Comparison of ENCODE assay signal across 8 mouse cellular contexts in genomic region chr7:73559170-73559852, GRCm38 (mm10). TPM values are rescaled to one million over a fixed set of nuclear protein-coding genes. Genes with fewer than 3 reads are reported as not detected.
DNase-seq lines count a peak whose midpoint lies in the region; ATAC-seq and TF ChIP-seq lines count a peak whose summit lies in the region.

No protein-coding gene starts in this region.

- TF ChIP-seq CTCF in heart, adult 2 months (IDR thresholded peaks at IDR 0.05): no peak

- H3K9me3 ChIP-seq in embryonic facial prominence, embryonic 13.5 days: no peaks in the 10 kb centered on the region
- no peaks in the 10 kb centered on the region for H3K9me3 ChIP-seq in hindbrain, embryonic 16.5 days (ENCODE audit: control insufficient read depth, low read length)
- no peaks in the 10 kb centered on the region for H3K9me3 ChIP-seq in midbrain, embryonic 12.5 days

- H3K36me3 ChIP-seq in heart, adult 2 months (ENCODE audit: control insufficient read depth, insufficient read depth, low read length): peaks cover 10% of the 10 kb centered on the region
- no peaks in the 10 kb centered on the region for H3K36me3 ChIP-seq in embryonic facial prominence, embryonic 13.5 days
- H3K36me3 ChIP-seq in hindbrain, embryonic 16.5 days (ENCODE audit: control insufficient read depth, insufficient read depth, low read length): no peaks in the 10 kb centered on the region
- H3K36me3 ChIP-seq in midbrain, embryonic 12.5 days: no peaks in the 10 kb centered on the region

- ATAC-seq in embryonic facial prominence, embryonic 13.5 days (ENCODE audit: insufficient number of reproducible peaks, insufficient read depth, low FRiP score, low TSS enrichment, low read depth): no peak
- ATAC-seq in hindbrain, embryonic 16.5 days: no peak
- no peak for ATAC-seq in midbrain, embryonic 12.5 days (ENCODE audit: low FRiP score, low read depth)

- 9% methylated on average over 8 of the region's 8 CpGs for WGBS in heart, adult 2 months
- 19% methylated on average over 8 of the region's 8 CpGs for WGBS in embryonic facial prominence, embryonic 13.5 days
- WGBS in hindbrain, embryonic 16.5 days: 32% methylated on average over 8 of the region's 8 CpGs
- WGBS in midbrain, embryonic 12.5 days: 40% methylated on average over 8 of the region's 8 CpGs

- H3K9ac ChIP-seq in heart, adult 2 months (ENCODE audit: low read depth, low read length): peak overlapping the region; percentile 75
- peak overlapping the region; percentile 100 for H3K9ac ChIP-seq in embryonic facial prominence, embryonic 13.5 days
- H3K9ac ChIP-seq in hindbrain, embryonic 16.5 days (ENCODE audit: low read depth, low read length): peak overlapping the region; percentile 65
- peak overlapping the region; percentile 56 for H3K9ac ChIP-seq in midbrain, embryonic 12.5 days (replicated peaks)

- no peaks in the 10 kb centered on the region for H3K27me3 ChIP-seq in heart, adult 2 months (ENCODE audit: control insufficient read depth, insufficient read depth, low read length)
- no peaks in the 10 kb centered on the region for H3K27me3 ChIP-seq in embryonic facial prominence, embryonic 13.5 days
- no peaks in the 10 kb centered on the region for H3K27me3 ChIP-seq in hindbrain, embryonic 16.5 days (replicated peaks; ENCODE audit: control insufficient read depth, insufficient read depth, low read length)
- H3K27me3 ChIP-seq in midbrain, embryonic 12.5 days: no peaks in the 10 kb centered on the region

- DNase-seq in heart, adult 2 months: no peak
- no peak for DNase-seq in heart, postnatal 36 days
- DNase-seq in left cerebral cortex, adult 11 months (ENCODE audit: low spot score): no peak
- no peak for DNase-seq in ovary, postnatal 36 days (ENCODE audit: low spot score)
- DNase-seq in layer of hippocampus, adult 8-10 months (ENCODE audit: low spot score in 2 of 2): no peak

- peak overlapping the region; percentile 65 for H3K4me2 ChIP-seq in embryonic facial prominence, embryonic 13.5 days
- peak overlapping the region; percentile 72 for H3K4me2 ChIP-seq in hindbrain, embryonic 16.5 days (ENCODE audit: low read length)
- H3K4me2 ChIP-seq in midbrain, embryonic 12.5 days (replicated peaks): peak overlapping the region; percentile 57

- no peak for TF ChIP-seq EP300 in heart, adult 2 months (IDR thresholded peaks at IDR 0.05; ENCODE audit: insufficient read depth, low read depth, low read length)

- H3K27ac ChIP-seq in heart, adult 2 months: peak overlapping the region; percentile 97
- peak overlapping the region; percentile 97 for H3K27ac ChIP-seq in embryonic facial prominence, embryonic 13.5 days
- H3K27ac ChIP-seq in hindbrain, embryonic 16.5 days (ENCODE audit: low read depth, low read length): peak overlapping the region; percentile 88
- peak overlapping the region; percentile 100 for H3K27ac ChIP-seq in midbrain, embryonic 12.5 days (replicated peaks)

- no peak for TF ChIP-seq POLR2A in heart, adult 2 months (IDR thresholded peaks at IDR 0.05; ENCODE audit: insufficient read depth, low read depth, low read length)

- peaks cover 4% of the 10 kb centered on the region for H3K4me1 ChIP-seq in heart, adult 2 months (ENCODE audit: control insufficient read depth, insufficient read depth, low read length)
- peaks cover 7% of the 10 kb centered on the region for H3K4me1 ChIP-seq in embryonic facial prominence, embryonic 13.5 days
- H3K4me1 ChIP-seq in hindbrain, embryonic 16.5 days (ENCODE audit: control insufficient read depth, insufficient read depth, low read depth, low read length): peaks cover 7% of the 10 kb centered on the region
- H3K4me1 ChIP-seq in midbrain, embryonic 12.5 days: peaks cover 9% of the 10 kb centered on the region

- H3K79me2 ChIP-seq in heart, adult 2 months (replicated peaks; ENCODE audit: control insufficient read depth, insufficient read depth, low read length): peaks cover 3% of the 10 kb centered on the region

- intact Hi-C loops in heart, adult 2 months (cut with DNase I): loop anchor here (1.0 to 5.0 kb wide), 3 partner anchors 35 to 59 kb away; no protein-coding TSS in a partner anchor
- intact Hi-C loops in heart, postnatal 36 days (cut with DNase I): loop anchor here (1.0 to 2.0 kb wide), 2 partner anchors 35 to 47 kb away; no protein-coding TSS in a partner anchor

- peak overlapping the region; percentile 49 for H3K4me3 ChIP-seq in heart, adult 2 months
- peak overlapping the region; percentile 90 for H3K4me3 ChIP-seq in embryonic facial prominence, embryonic 13.5 days
- peak overlapping the region; percentile 87 for H3K4me3 ChIP-seq in hindbrain, embryonic 16.5 days (ENCODE audit: low read length)
- H3K4me3 ChIP-seq in midbrain, embryonic 12.5 days: peak overlapping the region; percentile 98

RNA-seq across cellular contexts. Expression of gene Chd2, which starts 17.7 kb away (rescaled TPM):
- 10 to 100 TPM; 38.1 to 43.3 TPM for total RNA-seq in heart, adult 2 months (2021)
- 32.9 and 38.0 TPM in 2 replicates for polyA plus RNA-seq in heart, adult 2 months (2012; rRNA removed)
- total RNA-seq in heart, postnatal 36 days (2021): 10 to 100 TPM; 49.0 to 52.1 TPM
- 62.3 and 65.6 TPM in 2 replicates for polyA plus RNA-seq in embryonic facial prominence, embryonic 13.5 days (2015; fragmentation: Nextera tagmentation; extraction: Ambion mirVana)
- 34.0 and 35.3 TPM in 2 replicates for polyA plus RNA-seq in hindbrain, embryonic 16.5 days (2015; fragmentation: Nextera tagmentation; extraction: Ambion mirVana)
- 54.8 and 61.4 TPM in 2 replicates for polyA plus RNA-seq in midbrain, embryonic 12.5 days (2016; fragmentation: Nextera tagmentation; extraction: Ambion mirVana)
- total RNA-seq in layer of hippocampus, adult 8-10 months (2022): 10 to 100 TPM; 42.5 to 70.6 (median 55.4) TPM
